Mouse (Mus musculus) stomach, postnatal 0 days (tissue): Measurements from ENCODE around the gene Trim37. TPM values are rescaled to one million over a fixed set of nuclear protein-coding genes. Genes with fewer than 3 reads are reported as not detected.

Experiments
- ATAC-seq: fragments of 200-750 bp; cut with Nextera tagmentation; 2 replicates; pipeline ENCODE4 v1.8.0; 2017; ENCODE audit not compliant: low FRiP score, low TSS enrichment
- DNase-seq: peaks from one replicate; pipeline ENCODE4 v3.0.0-alpha.2; 2016; ENCODE audit warnings: low spot score
- H3K27ac ChIP-seq: fragments of 300-500 bp; sonication (generic); replicated peaks from 2 replicates; pipeline ENCODE4 v1.5.1; 2014; ENCODE audit warnings: mild to moderate bottlenecking, control low read depth
- H3K27me3 ChIP-seq: fragments of 300-500 bp; sonication (generic); 2 replicates; pipeline ENCODE4 v1.6.1; 2014; ENCODE audit warnings: low read length; ENCODE audit not compliant: control insufficient read depth, insufficient read depth
- H3K36me3 ChIP-seq: fragments of 300-500 bp; sonication (generic); 2 replicates; pipeline ENCODE4 v1.6.1; 2014; ENCODE audit warnings: low read length, mixed read lengths; ENCODE audit not compliant: control insufficient read depth, insufficient read depth
- H3K4me1 ChIP-seq: fragments of 300-500 bp; sonication (generic); replicated peaks from 2 replicates; pipeline ENCODE4 v1.6.1; 2014; ENCODE audit warnings: antibody characterized with exemption; ENCODE audit not compliant: control insufficient read depth, insufficient read depth
- H3K4me2 ChIP-seq: fragments of 300-500 bp; sonication (generic); replicated peaks from 2 replicates; pipeline ENCODE4 v1.6.1; 2014; ENCODE audit warnings: low read depth, mild to moderate bottlenecking, control low read depth, moderate library complexity
- H3K4me3 ChIP-seq: fragments of 300-500 bp; sonication (generic); 2 replicates; pipeline ENCODE4 v1.5.1; 2014; ENCODE audit warnings: low read depth, low read length, control low read depth
- H3K9ac ChIP-seq: fragments of 300-500 bp; sonication (generic); 2 replicates; pipeline ENCODE4 v1.6.1; 2014; ENCODE audit warnings: mild to moderate bottlenecking, low read length, control low read depth, mixed read lengths
- H3K9me3 ChIP-seq: fragments of 300-500 bp; sonication (generic); 2 replicates; pipeline ENCODE4 v1.6.1; 2016; ENCODE audit warnings: low read length; ENCODE audit not compliant: control insufficient read depth
- CTCF ChIP-seq: IDR thresholded peaks from 2 replicates; pipeline ENCODE4 v1.5.1; 2016; ENCODE audit warnings: antibody characterized with exemption, low read depth, mild to moderate bottlenecking, moderate library complexity
- EP300 ChIP-seq: optimal IDR thresholded peaks from 2 replicates; pipeline ENCODE3; 2016; ENCODE audit warnings: antibody characterized with exemption
- WGBS: fragments of 180-500 bp; shearing (Covaris S2); extraction: QIAGEN DNeasy Blood & Tissue Kit; methylation state at CpG from one replicate; pipeline ENCODE4 v1.1.7; 2014; 5-methylcytosine and 5-hydroxymethylcytosine counted together
- polyA plus RNA-seq: library from polyadenylated mRNA; unstranded; fragments of >200 nt; fragmentation: Nextera tagmentation; extraction: Ambion mirVana; gene quantifications from 2 replicates; pipeline ENCODE4 v1.2.1, GENCODE M21; 2015

The Trim37 gene
- polyA plus RNA-seq, 1 experiment from 2014 or later = 8.8 TPM

- Histone ChIP-seq H3K27ac (no peak overlapping the region), H3K4me3 (no peak overlapping the region), H3K9ac (no peak overlapping the region), H3K36me3 (peaks cover 4% of the 10 kb centered on the region), H3K4me1 (no peaks in the 10 kb centered on the region), H3K9me3 (no peaks in the 10 kb centered on the region), H3K27me3 (no peaks in the 10 kb centered on the region), H3K4me2 (no peak overlapping the region)
- 43% methylated on average over 4 of the region's 4 CpGs for WGBS
- ATAC-seq (no peak), DNase-seq (no peak)
- TF ChIP-seq CTCF (no peak), EP300 (no peak)
Measured at GRCm38 (mm10) chr11:87125562-87125961, 1.3 kb upstream of the Trim37 start.

GRCm38 (mm10) chr11:87126281-87126823 lies 525 bp upstream of the Trim37 start:
- no peaks in the 10 kb centered on the region for H3K27me3 ChIP-seq
- ATAC-seq (no peak), DNase-seq (no peak)
- H3K9me3 ChIP-seq = no peaks in the 10 kb centered on the region
- peak overlapping the region; percentile 92 for H3K4me3 ChIP-seq
- H3K4me2 ChIP-seq = peak overlapping the region; percentile 93
- H3K4me1 ChIP-seq = no peaks in the 10 kb centered on the region
- 1% methylated on average over 12 of the region's 12 CpGs for WGBS
- H3K9ac ChIP-seq = peak overlapping the region; percentile 54
- no peak for TF ChIP-seq CTCF
- TF ChIP-seq EP300 = no peak
- peaks cover 7% of the 10 kb centered on the region for H3K36me3 ChIP-seq
- peak overlapping the region; percentile 83 for H3K27ac ChIP-seq

GRCm38 (mm10) chr11:87136233-87136632 lies 9.4 kb downstream of the Trim37 start:
- no peak overlapping the region for H3K9ac ChIP-seq
- H3K27ac ChIP-seq = no peak overlapping the region
- no peaks in the 10 kb centered on the region for H3K27me3 ChIP-seq
- H3K4me1 ChIP-seq = no peaks in the 10 kb centered on the region
- no peak overlapping the region for H3K4me3 ChIP-seq
- ATAC-seq (no peak), DNase-seq (no peak)
- H3K36me3 ChIP-seq = peaks cover under 1% of the 10 kb centered on the region; the same call in 1 of the 2 replicates
- H3K9me3 ChIP-seq = no peaks in the 10 kb centered on the region
- WGBS = 88% methylated on average over 4 of the region's 4 CpGs
- H3K4me2 ChIP-seq = no peak overlapping the region
- TF ChIP-seq EP300 = no peak
- TF ChIP-seq CTCF = no peak

GRCm38 (mm10) chr11:87158012-87158411 lies 31.1 kb downstream of the Trim37 start:
- WGBS = 86% methylated on average over 2 of the region's 2 CpGs
- ATAC-seq (no peak), DNase-seq (no peak)
- H3K4me2 ChIP-seq = no peak overlapping the region
- H3K27me3 ChIP-seq = no peaks in the 10 kb centered on the region
- H3K36me3 ChIP-seq = no peaks in the 10 kb centered on the region
- H3K9me3 ChIP-seq = no peaks in the 10 kb centered on the region
- no peak overlapping the region for H3K27ac ChIP-seq
- H3K4me3 ChIP-seq = no peak overlapping the region
- H3K9ac ChIP-seq = no peak overlapping the region
- TF ChIP-seq EP300 (no peak), CTCF (no peak)
- no peaks in the 10 kb centered on the region for H3K4me1 ChIP-seq

- H3K9me3 ChIP-seq = no peaks in the 10 kb centered on the region
- TF ChIP-seq CTCF (no peak), EP300 (no peak)
- ATAC-seq (no peak), DNase-seq (no peak)
- no peak overlapping the region for H3K4me3 ChIP-seq
- no peak overlapping the region for H3K4me2 ChIP-seq
- H3K9ac ChIP-seq = no peak overlapping the region
- WGBS = 71% methylated on average over 4 of the region's 4 CpGs
- H3K4me1 ChIP-seq = no peaks in the 10 kb centered on the region
- peaks cover 5% of the 10 kb centered on the region for H3K36me3 ChIP-seq
- no peaks in the 10 kb centered on the region for H3K27me3 ChIP-seq
- no peak overlapping the region for H3K27ac ChIP-seq
Measured at GRCm38 (mm10) chr11:87162687-87163086, 35.8 kb downstream of the Trim37 start.

- no peak for TF ChIP-seq EP300
- TF ChIP-seq CTCF = no peak
- H3K27me3 ChIP-seq = no peaks in the 10 kb centered on the region
- DNase-seq (no peak), ATAC-seq (no peak)
- no peak overlapping the region for H3K27ac ChIP-seq
- H3K36me3 ChIP-seq = peaks cover 7% of the 10 kb centered on the region
- H3K9me3 ChIP-seq = no peaks in the 10 kb centered on the region
- no peak overlapping the region for H3K4me3 ChIP-seq
- H3K4me1 ChIP-seq = no peaks in the 10 kb centered on the region
- no peak overlapping the region for H3K4me2 ChIP-seq
- no peak overlapping the region for H3K9ac ChIP-seq
Measured at GRCm38 (mm10) chr11:87163751-87164150, 36.9 kb downstream of the Trim37 start.
